Comparison of ENCODE assay signal across 8 mouse cellular contexts in the genomic region with DNA sequence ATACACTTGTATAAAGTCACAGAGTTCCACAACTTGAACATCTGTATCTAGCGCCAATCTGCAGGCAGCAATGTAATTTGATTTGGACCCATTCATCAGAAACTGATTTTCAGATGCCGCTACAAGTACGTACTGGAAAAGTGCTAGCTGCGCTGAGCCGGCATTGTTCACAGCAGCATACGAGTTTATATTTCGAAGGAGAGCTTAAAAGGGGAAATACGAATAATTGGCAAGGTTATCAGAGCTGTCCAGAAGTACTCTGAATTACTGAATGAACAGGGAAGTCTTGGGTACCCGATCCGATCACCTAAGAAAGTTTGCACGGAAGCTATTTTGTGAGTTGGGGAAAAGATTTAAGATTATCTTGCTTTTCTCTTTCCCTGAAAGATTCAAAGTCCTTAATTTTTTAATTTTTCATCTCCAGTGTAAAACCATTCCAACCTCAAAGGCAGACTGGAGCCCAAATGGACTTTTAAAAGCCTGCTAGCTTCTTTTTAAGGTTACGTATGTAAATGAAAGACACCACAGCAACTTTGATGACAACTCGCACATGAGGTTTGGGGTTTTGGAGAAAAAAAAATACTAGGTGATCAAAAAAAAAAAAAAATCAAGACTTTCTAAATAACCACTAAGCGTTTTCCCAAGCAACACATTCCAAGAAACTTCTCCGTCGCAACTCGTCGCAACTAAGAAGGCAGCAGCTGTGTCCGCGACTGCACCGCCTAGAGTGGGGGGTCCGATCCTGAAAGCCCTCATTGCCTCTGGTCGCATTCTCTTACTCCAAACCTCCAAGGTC. TPM values are rescaled to one million over a fixed set of nuclear protein-coding genes. Genes with fewer than 3 reads are reported as not detected.
DNase-seq lines count a peak whose midpoint lies in the region; ATAC-seq and TF ChIP-seq lines count a peak whose summit lies in the region.

No protein-coding gene starts in this region.

- H3K9me3 ChIP-seq in embryonic facial prominence, embryonic 14.5 days (ENCODE audit: control insufficient read depth, low read length) = no peaks in the 10 kb centered on the region
- no peaks in the 10 kb centered on the region for H3K9me3 ChIP-seq in limb, embryonic 11.5 days (ENCODE audit: control insufficient read depth, low read length)

- 2% methylated on average over 23 of the region's 23 CpGs for WGBS in embryonic facial prominence, embryonic 14.5 days
- 18% methylated on average over 23 of the region's 23 CpGs for WGBS in limb, embryonic 11.5 days
- WGBS in olfactory bulb, adult 2 months = under 1% methylated on average over 23 of the region's 23 CpGs

- no peaks in the 10 kb centered on the region for H3K36me3 ChIP-seq in testis, adult 2 months (ENCODE audit: control insufficient read depth, insufficient read depth, low read length)
- no peaks in the 10 kb centered on the region; the same call in 1 of the 2 replicates for H3K36me3 ChIP-seq in embryonic facial prominence, embryonic 14.5 days (ENCODE audit: control insufficient read depth, insufficient read depth, low read length)
- no peaks in the 10 kb centered on the region for H3K36me3 ChIP-seq in limb, embryonic 11.5 days (ENCODE audit: control insufficient read depth, insufficient read depth, low read length)

- H3K4me2 ChIP-seq in embryonic facial prominence, embryonic 14.5 days (ENCODE audit: low read depth, low read length) = peak overlapping the region; percentile 70
- peak overlapping the region; percentile 68 for H3K4me2 ChIP-seq in limb, embryonic 11.5 days (ENCODE audit: low read depth, severe bottlenecking)

- TF ChIP-seq CTCF in testis, adult 2 months (IDR thresholded peaks at IDR 0.05; ENCODE audit: control insufficient read depth, insufficient read depth, insufficient replicate concordance, low read depth, low read length) = no peak
- no peak for TF ChIP-seq CTCF in olfactory bulb, adult 2 months (IDR thresholded peaks at IDR 0.05; ENCODE audit: insufficient read depth, low read depth, low read length)

- H3K9ac ChIP-seq in embryonic facial prominence, embryonic 14.5 days (ENCODE audit: low read depth, low read length) = peak overlapping the region; percentile 96
- H3K9ac ChIP-seq in limb, embryonic 11.5 days (ENCODE audit: low read length) = peak overlapping the region; percentile 98

- no peak; the same call in 1 of the 2 replicates for ATAC-seq in embryonic facial prominence, embryonic 14.5 days (ENCODE audit: low read depth)
- ATAC-seq in limb, embryonic 11.5 days (ENCODE audit: insufficient number of reproducible peaks, low FRiP score, low TSS enrichment, low read depth) = 0 out of 2 replicates have a peak, but pooled peaks have one; percentile 4
- ATAC-seq in monocyte, adult 5-6 weeks (replicated peaks; ENCODE audit: insufficient number of reproducible peaks, low FRiP score, low TSS enrichment, poor library complexity, severe bottlenecking) = no peak

- no peak for DNase-seq in testis, postnatal 10 days (ENCODE audit: low spot score)
- DNase-seq in embryonic facial prominence, embryonic 14.5 days (ENCODE audit: low spot score) = peak; percentile 44
- DNase-seq in limb, embryonic 11.5 days (ENCODE audit: low spot score) = peak; percentile 22
- DNase-seq in adrenal gland, postnatal 25 days = no peak
- DNase-seq in left cerebral cortex, adult 8-10 months (ENCODE audit: low spot score in 2 of 2) = no peak

- H3K27ac ChIP-seq in testis, adult 2 months (ENCODE audit: control insufficient read depth, insufficient read depth, low read depth, low read length) = peak overlapping the region; percentile 76
- 0 out of 2 replicates have a peak overlapping the region, but pooled peaks have one; percentile 100 for H3K27ac ChIP-seq in embryonic facial prominence, embryonic 14.5 days (replicated peaks; ENCODE audit: low read depth, low read length)
- no peak overlapping the region; the same call in 1 of the 2 replicates for H3K27ac ChIP-seq in limb, embryonic 11.5 days (replicated peaks; ENCODE audit: low read depth, low read length)
- 0 out of 2 replicates have a peak overlapping the region, but pooled peaks have one; percentile 47 for H3K27ac ChIP-seq in olfactory bulb, adult 2 months (ENCODE audit: insufficient read depth, low read depth, low read length)

- peaks cover 9% of the 10 kb centered on the region for H3K4me1 ChIP-seq in testis, adult 2 months (ENCODE audit: control insufficient read depth, insufficient read depth, low read length)
- H3K4me1 ChIP-seq in embryonic facial prominence, embryonic 14.5 days (ENCODE audit: control insufficient read depth, insufficient read depth, low read length) = peaks cover 16% of the 10 kb centered on the region; the same call in 1 of the 2 replicates
- peaks cover 4% of the 10 kb centered on the region; the same call in 1 of the 2 replicates for H3K4me1 ChIP-seq in limb, embryonic 11.5 days (ENCODE audit: control insufficient read depth, insufficient read depth, low read length)
- H3K4me1 ChIP-seq in olfactory bulb, adult 2 months (ENCODE audit: control insufficient read depth, insufficient read depth, low read length) = peaks cover 8% of the 10 kb centered on the region

- no peaks in the 10 kb centered on the region for H3K27me3 ChIP-seq in testis, adult 2 months (ENCODE audit: control insufficient read depth, insufficient read depth, low read length)
- no peaks in the 10 kb centered on the region for H3K27me3 ChIP-seq in embryonic facial prominence, embryonic 14.5 days (replicated peaks; ENCODE audit: control insufficient read depth, insufficient read depth, low read length)
- H3K27me3 ChIP-seq in limb, embryonic 11.5 days (ENCODE audit: control insufficient read depth, insufficient read depth, low read length) = 0 out of 2 replicates have a peak, but pooled peaks cover 2% of the 10 kb centered on the region

- no peak for TF ChIP-seq POLR2A in testis, adult 2 months (IDR thresholded peaks at IDR 0.05; ENCODE audit: control insufficient read depth, low read depth, low read length)
- TF ChIP-seq POLR2A in olfactory bulb, adult 2 months (IDR thresholded peaks at IDR 0.05; ENCODE audit: insufficient read depth, low read depth, low read length) = no peak

- H3K4me3 ChIP-seq in testis, adult 2 months (ENCODE audit: control insufficient read depth, low read depth, low read length) = peak overlapping the region; percentile 95
- peak overlapping the region; percentile 100 for H3K4me3 ChIP-seq in embryonic facial prominence, embryonic 14.5 days (ENCODE audit: low read depth, low read length)
- H3K4me3 ChIP-seq in limb, embryonic 11.5 days (ENCODE audit: low read depth, low read length) = peak overlapping the region; percentile 93
- peak overlapping the region; percentile 99 for H3K4me3 ChIP-seq in olfactory bulb, adult 2 months (ENCODE audit: insufficient read depth, low read depth, low read length)

RNA-seq across cellular contexts. Expression of gene Crebbp, which starts 1.4 kb away (rescaled TPM):
- 14.0 and 15.0 TPM in 2 replicates for polyA plus RNA-seq in testis, adult 2 months (2012; rRNA removed)
- polyA plus RNA-seq in embryonic facial prominence, embryonic 14.5 days (2014; fragmentation: Nextera tagmentation; extraction: Ambion mirVana) = 41.6 and 43.0 TPM in 2 replicates
- polyA plus RNA-seq in limb, embryonic 11.5 days (2014; fragmentation: Nextera tagmentation; extraction: Ambion mirVana) = 42.4 and 43.5 TPM in 2 replicates
- polyA plus RNA-seq in olfactory bulb, adult 2 months (2012; ENCODE audit: insufficient read depth, insufficient read length, low replicate concordance, missing spikeins) = 56.2 and 91.1 TPM in 2 replicates
- 66.2 and 71.0 TPM in 2 replicates for total RNA-seq in adrenal gland, postnatal 25 days (2021)
- total RNA-seq in left cerebral cortex, adult 8-10 months (2022) = 10 to 100 TPM; 73.3 to 76.9 (median 74.6) TPM
- total RNA-seq in monocyte, adult 5-6 weeks (2017) = 40.6 to 106 TPM (median 47.4 TPM) in 3 replicates

Comparison
In these comparisons a context has a peak if more than half of its experiments do, and no peak if none do; other contexts are left out.
1. DNase-seq: peak in embryonic facial prominence, embryonic 14.5 days (single experiment) and limb, embryonic 11.5 days (single experiment); none in testis, postnatal 10 days (single experiment), adrenal gland, postnatal 25 days (single experiment) and left cerebral cortex, adult 8-10 months (0 of 2).
2. Peak in every context shown above with its lines, with median percentiles within 50 percentile points of each other: H3K4me3 ChIP-seq.